Mouse (Mus musculus): ENCODE measurements around the gene Tmem266.

DNA sequence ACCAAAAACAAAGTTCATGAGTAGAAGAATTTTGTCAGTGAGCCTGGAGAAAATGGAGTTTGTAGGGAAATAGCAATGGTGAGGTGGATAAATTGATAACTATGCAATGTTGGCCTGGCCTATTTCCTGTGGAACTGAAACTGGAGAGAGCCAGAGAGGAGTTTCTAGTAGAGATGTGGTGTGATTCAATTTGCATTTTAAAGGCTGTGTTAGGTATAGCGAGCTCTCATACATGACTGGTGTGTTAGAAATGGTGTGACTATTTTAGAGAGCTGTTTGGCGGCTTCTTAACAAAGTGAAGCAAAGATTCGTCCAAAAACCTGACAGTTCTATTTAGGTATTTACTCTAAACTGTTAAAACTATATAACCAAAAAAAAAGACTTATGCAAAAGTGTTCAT lies 22.0 kb downstream of the Tmem266 start:
- TF ChIP-seq POLR2A (IDR thresholded peaks at IDR 0.05; ENCODE audit: control insufficient read depth, low read depth, low read length) (no peak), CTCF (IDR thresholded peaks at IDR 0.05; ENCODE audit: control insufficient read depth, insufficient read depth, insufficient replicate concordance, low read depth, low read length) (no peak)
